Mouse (Mus musculus) liver, adult 2 months (tissue): ENCODE measurements around the gene Sbk1. TPM values are rescaled to one million over a fixed set of nuclear protein-coding genes. Genes with fewer than 3 reads are reported as not detected.
A peak's percentile ranks its signal among the peaks of the same experiment; 100 is the strongest.

Source experiments
- DNase-seq: peaks from one replicate; pipeline ENCODE4 v3.0.0-alpha.2; 2011; ENCODE audit warnings: low read depth, low spot score; ENCODE audit errors: extremely low read depth
- H3K27ac ChIP-seq: fragments of 200-500 bp; replicated peaks from 2 replicates; pipeline ENCODE4 v1.5.1; 2012; ENCODE audit warnings: low read depth, mild to moderate bottlenecking, control low read depth, inconsistent platforms, low read length; ENCODE audit not compliant: insufficient read depth
- H3K27me3 ChIP-seq: fragments of 200-500 bp; 2 replicates; pipeline ENCODE4 v1.6.1; 2012; ENCODE audit warnings: mild to moderate bottlenecking, moderate library complexity, low read length, inconsistent platforms; ENCODE audit not compliant: control insufficient read depth, insufficient read depth
- H3K36me3 ChIP-seq: fragments of 200-500 bp; 2 replicates; pipeline ENCODE4 v1.6.1; 2012; ENCODE audit warnings: low read length, inconsistent platforms; ENCODE audit not compliant: control insufficient read depth, insufficient read depth
- H3K4me1 ChIP-seq: fragments of 200-500 bp; 2 replicates; pipeline ENCODE4 v1.6.1; 2011; ENCODE audit warnings: low read length; ENCODE audit not compliant: control insufficient read depth, insufficient read depth
- H3K4me3 ChIP-seq: fragments of 200-500 bp; 2 replicates; pipeline ENCODE4 v1.5.1; 2011; ENCODE audit warnings: low read depth, mild to moderate bottlenecking, control low read depth, low read length, moderate library complexity; ENCODE audit not compliant: insufficient read depth
- H3K79me2 ChIP-seq: fragments of 200-500 bp; 2 replicates; pipeline ENCODE4 v1.6.1; 2012; ENCODE audit warnings: inconsistent platforms, mild to moderate bottlenecking, low read length, moderate library complexity; ENCODE audit not compliant: control insufficient read depth, insufficient read depth
- H3K9ac ChIP-seq: fragments of 200-500 bp; 2 replicates; pipeline ENCODE4 v1.6.1; 2012; ENCODE audit warnings: low read depth, mild to moderate bottlenecking, control low read depth, inconsistent platforms, low read length
- CTCF ChIP-seq: fragments of 200-500 bp; IDR thresholded peaks from 2 replicates; pipeline ENCODE4 v1.5.1; 2011; ENCODE audit warnings: low read depth, low read length, control low read depth
- POLR2A ChIP-seq: fragments of 200-500 bp; IDR thresholded peaks from 2 replicates; pipeline ENCODE4 v1.6.1; 2011; ENCODE audit warnings: low read length, control low read depth; ENCODE audit not compliant: insufficient read depth; ENCODE audit errors: extremely low read depth
- WGBS: fragments of 180-500 bp; shearing (Covaris S2); methylation state at CpG from one replicate; pipeline ENCODE4 v1.1.7; 2018; 5-methylcytosine and 5-hydroxymethylcytosine counted together
- polyA plus RNA-seq: library from polyadenylated mRNA; depleted of rRNA; stranded (reverse); fragments of >200 nt; gene quantifications from 2 replicates; pipeline ENCODE4 v1.2.3, GENCODE M21; 2012
- total RNA-seq: library from RNA; depleted of rRNA; stranded (reverse); fragments of >200 nt; gene quantifications from 2 replicates; pipeline ENCODE4 v1.2.3, GENCODE M21; 2014

Sbk1 gene
- total and polyA plus RNA-seq, 2 experiments: 13.5 to 17.1 TPM

- 60% methylated on average over 3 of the region's 3 CpGs for WGBS
- no peak overlapping the region for H3K9ac ChIP-seq
Measured at GRCm38 (mm10) chr7:126234611-126235010, 37.8 kb upstream of the Sbk1 start.

GRCm38 (mm10) chr7:126236083-126236793, 36.2 kb upstream of the Sbk1 start:
- Histone ChIP-seq H3K79me2 (no peaks in the 10 kb centered on the region), H3K36me3 (no peaks in the 10 kb centered on the region), H3K4me1 (peaks cover 8% of the 10 kb centered on the region), H3K27ac (no peak overlapping the region), H3K4me3 (no peak overlapping the region), H3K27me3 (no peaks in the 10 kb centered on the region), H3K9ac (no peak overlapping the region)
- 49% methylated on average over 11 of the region's 11 CpGs for WGBS
- peak; percentile 82 for DNase-seq
- TF ChIP-seq CTCF (no peak), POLR2A (no peak)

More at GRCm38 (mm10) chr7:126234611-126235010, 37.8 kb upstream of the Sbk1 start:
- Histone ChIP-seq H3K27me3 (no peaks in the 10 kb centered on the region), H3K36me3 (no peaks in the 10 kb centered on the region), H3K4me3 (no peak overlapping the region), H3K27ac (no peak overlapping the region), H3K4me1 (peaks cover 13% of the 10 kb centered on the region), H3K79me2 (no peaks in the 10 kb centered on the region)
- TF ChIP-seq POLR2A: no peak
- no peak for TF ChIP-seq CTCF
- peak; percentile 44 for DNase-seq

- peaks cover 8% of the 10 kb centered on the region for H3K4me1 ChIP-seq
- TF ChIP-seq CTCF: no peak
- no peak for TF ChIP-seq POLR2A
- H3K36me3 ChIP-seq: no peaks in the 10 kb centered on the region
- 86% methylated on average over 5 of the region's 5 CpGs for WGBS
- H3K9ac ChIP-seq: no peak overlapping the region
- no peak overlapping the region for H3K4me3 ChIP-seq
- H3K79me2 ChIP-seq: no peaks in the 10 kb centered on the region
- no peaks in the 10 kb centered on the region for H3K27me3 ChIP-seq
- no peak overlapping the region for H3K27ac ChIP-seq
- DNase-seq: no peak
Measured at GRCm38 (mm10) chr7:126236794-126237192, 35.6 kb upstream of the Sbk1 start.

- Histone ChIP-seq H3K79me2 (no peaks in the 10 kb centered on the region), H3K4me3 (no peak overlapping the region), H3K27ac (no peak overlapping the region), H3K36me3 (no peaks in the 10 kb centered on the region), H3K4me1 (peaks cover 3% of the 10 kb centered on the region; the same call in 1 of the 2 replicates), H3K27me3 (no peaks in the 10 kb centered on the region), H3K9ac (no peak overlapping the region)
- no peak for DNase-seq
- no peak for TF ChIP-seq POLR2A
- no peak for TF ChIP-seq CTCF
- 82% methylated on average over 14 of the region's 14 CpGs for WGBS
Measured at GRCm38 (mm10) chr7:126240814-126241360, 31.5 kb upstream of the Sbk1 start.

GRCm38 (mm10) chr7:126244168-126244750, 28.2 kb upstream of the Sbk1 start:
- peaks cover 4% of the 10 kb centered on the region for H3K27me3 ChIP-seq
- H3K79me2 ChIP-seq: no peaks in the 10 kb centered on the region
- H3K9ac ChIP-seq: no peak overlapping the region
- DNase-seq: no peak
- TF ChIP-seq CTCF (no peak), POLR2A (no peak)
- no peak overlapping the region for H3K4me3 ChIP-seq
- no peaks in the 10 kb centered on the region for H3K4me1 ChIP-seq
- no peak overlapping the region for H3K27ac ChIP-seq
- 79% methylated on average over 6 of the region's 6 CpGs for WGBS
- H3K36me3 ChIP-seq: no peaks in the 10 kb centered on the region

- H3K27ac ChIP-seq: no peak overlapping the region
- DNase-seq: no peak
- no peaks in the 10 kb centered on the region for H3K79me2 ChIP-seq
- peaks cover 4% of the 10 kb centered on the region for H3K27me3 ChIP-seq
- TF ChIP-seq CTCF (no peak), POLR2A (no peak)
- H3K9ac ChIP-seq: no peak overlapping the region
- H3K36me3 ChIP-seq: no peaks in the 10 kb centered on the region
- H3K4me1 ChIP-seq: no peaks in the 10 kb centered on the region
- WGBS: 37% methylated on average over 6 of the region's 6 CpGs
- H3K4me3 ChIP-seq: no peak overlapping the region
Measured at GRCm38 (mm10) chr7:126248088-126248487, 24.3 kb upstream of the Sbk1 start.
